Mouse (Mus musculus): ENCODE results near the gene Pdzd8.

Gene Pdzd8

GRCm38 (mm10) chr19:59267417-59267963, 78.1 kb downstream of the Pdzd8 start:
- no peak for DNase-seq

DNA sequence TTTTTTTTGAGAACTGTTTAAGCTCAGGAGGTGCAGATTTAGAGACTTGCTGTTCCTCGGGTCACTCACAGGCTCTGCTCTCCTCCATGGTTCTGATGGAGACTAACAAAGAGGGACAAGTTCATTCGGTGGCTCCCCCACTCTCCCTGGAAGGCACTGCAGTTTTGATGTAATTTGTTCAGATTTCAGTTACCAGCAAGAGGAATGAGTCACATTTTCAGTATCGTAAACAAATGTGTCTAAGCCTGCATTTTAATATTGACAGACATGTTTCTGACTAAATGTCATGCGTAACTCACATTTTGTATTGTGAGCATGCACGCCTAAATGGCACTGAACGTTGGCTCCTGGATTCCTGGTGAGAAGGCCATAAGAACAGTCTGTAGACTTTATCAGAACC, 79.7 kb downstream of the Pdzd8 start:
- no peak for DNase-seq

DNA sequence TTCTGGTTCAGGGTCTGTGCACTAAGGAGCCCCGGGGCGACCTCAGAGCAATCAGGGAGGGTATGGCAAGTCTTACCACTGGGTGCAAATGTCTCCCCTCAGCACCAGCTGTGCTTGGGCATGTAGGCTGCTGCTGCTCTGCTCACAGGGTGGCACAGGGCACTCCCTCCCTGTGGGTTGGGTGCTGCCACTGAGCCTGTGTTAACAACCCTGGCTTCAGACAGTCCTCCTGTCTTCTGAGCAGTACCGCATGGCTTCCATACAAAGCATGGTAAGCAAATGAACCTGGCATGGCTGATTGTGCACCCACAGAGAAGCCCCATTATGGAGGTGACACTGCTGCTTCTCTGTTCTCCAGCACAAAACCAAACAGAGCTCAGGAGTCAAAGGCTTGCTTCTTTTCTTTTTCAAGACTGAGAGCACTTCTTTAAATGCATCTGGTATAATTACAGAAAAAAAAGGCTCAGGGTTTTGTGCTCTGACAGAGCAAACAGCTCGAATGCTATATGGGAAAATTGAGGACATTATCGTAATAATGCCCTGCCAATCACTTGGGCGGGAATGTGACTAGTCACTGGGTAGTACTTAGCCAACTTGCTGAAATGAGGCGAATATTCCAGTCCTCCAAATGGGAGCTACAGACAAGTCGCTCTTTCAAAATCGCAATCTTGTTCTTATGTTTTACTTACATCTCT, 80.6 kb downstream of the Pdzd8 start:
- DNase-seq = no peak

GRCm38 (mm10) chr19:59263171-59263570, 82.4 kb downstream of the Pdzd8 start:
- no peak for DNase-seq

DNA sequence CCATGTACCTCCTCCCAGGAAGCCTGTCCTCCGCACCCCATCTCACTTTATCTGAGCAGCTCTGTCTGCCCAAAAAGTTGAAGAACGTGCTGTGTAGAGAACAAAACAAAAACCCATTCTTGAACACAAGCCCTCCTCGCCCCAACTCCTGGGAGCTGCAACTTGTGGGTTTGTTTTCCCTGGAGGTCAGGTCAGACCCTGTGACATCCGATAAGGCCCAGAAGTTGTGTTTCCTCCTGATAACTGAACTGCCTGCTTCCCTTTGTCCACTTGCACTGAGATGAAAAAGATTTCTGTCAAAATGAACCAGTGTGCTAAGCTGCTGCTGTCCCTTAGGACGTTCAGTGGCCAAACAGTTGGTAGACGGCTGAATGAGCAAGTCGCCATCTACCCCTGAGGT, 84.0 kb downstream of the Pdzd8 start:
- DNase-seq = no peak

- DNase-seq = peak in 1 of 2 experiments; percentile 12
These were observed 84.7 kb downstream of the Pdzd8 start, which contains the start of gene Slc18a2 for GRCm38 (mm10) chr19:59260718-59261442. Gene Slc18a2, plus strand, starts transcription at chr19:59260896.

GRCm38 (mm10) chr19:59259633-59260032, 85.9 kb downstream of the Pdzd8 start:
- no peak for DNase-seq

GRCm38 (mm10) chr19:59252651-59253050, 92.9 kb downstream of the Pdzd8 start:
- DNase-seq = no peak

DNA sequence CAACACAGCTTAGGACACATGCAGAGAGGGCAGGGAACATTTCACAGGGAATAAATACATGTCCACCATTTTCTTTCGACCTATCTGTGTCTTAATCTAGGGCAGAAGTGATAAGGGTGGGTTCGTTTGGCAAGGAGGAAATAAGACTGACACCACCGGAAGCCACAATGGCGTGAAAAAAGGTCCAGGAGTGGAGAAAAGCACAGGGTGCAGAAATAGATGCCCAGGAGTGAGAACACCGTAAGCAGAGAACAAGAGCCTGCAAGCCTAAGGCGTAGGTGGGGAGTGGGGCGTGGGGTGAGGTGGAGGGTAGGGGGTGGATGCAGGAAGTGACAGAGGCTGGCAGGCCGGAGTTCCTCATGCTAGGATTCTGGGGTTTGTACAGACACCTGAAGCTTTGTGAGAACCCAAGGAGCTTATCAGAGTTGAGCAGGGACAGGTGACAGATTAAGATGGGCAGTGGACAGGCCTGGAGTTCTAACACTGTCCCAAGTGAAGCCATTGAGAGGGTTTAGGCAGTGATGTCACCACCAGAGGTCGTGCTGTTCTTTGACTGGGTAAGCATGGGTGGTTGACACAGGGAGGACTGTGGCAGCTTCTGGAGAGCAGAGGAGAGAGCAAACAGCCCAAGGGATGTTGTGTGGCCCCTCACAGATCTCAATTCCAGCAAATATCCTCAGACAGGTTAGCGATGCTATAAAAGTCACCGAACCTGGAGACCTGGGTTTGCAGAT, 96.9 kb downstream of the Pdzd8 start:
- DNase-seq = no peak

DNA sequence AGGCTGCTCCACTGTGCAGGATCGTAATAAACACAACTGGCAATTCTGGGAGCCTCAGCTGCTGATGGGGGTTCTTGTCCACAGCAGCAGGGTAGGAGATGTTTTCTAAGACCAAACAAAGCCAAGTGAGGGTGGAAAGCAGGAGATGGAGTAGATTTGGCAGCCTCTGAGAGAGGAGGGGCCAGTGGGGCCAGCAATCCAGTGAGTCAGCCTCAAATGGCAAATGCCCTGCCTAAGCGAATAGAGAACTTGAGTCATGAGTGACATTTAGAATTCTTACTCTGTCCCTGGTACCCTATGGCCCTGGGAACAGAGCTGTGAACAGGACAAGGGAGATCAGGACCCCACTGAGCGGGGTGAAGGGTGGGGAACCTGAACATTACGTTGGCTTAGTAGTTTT, 97.4 kb downstream of the Pdzd8 start:
- no peak for DNase-seq
